Mouse (Mus musculus) 416B (cell line): Measurements from ENCODE around the gene Lonrf3.
A peak's percentile ranks its signal among the peaks of the same experiment; 100 is the strongest.

ENCODE experiments used
- DNase-seq: peaks from one replicate; pipeline ENCODE4 v3.0.0; 2011; ENCODE audit warnings: low read depth

The Lonrf3 gene

DNA sequence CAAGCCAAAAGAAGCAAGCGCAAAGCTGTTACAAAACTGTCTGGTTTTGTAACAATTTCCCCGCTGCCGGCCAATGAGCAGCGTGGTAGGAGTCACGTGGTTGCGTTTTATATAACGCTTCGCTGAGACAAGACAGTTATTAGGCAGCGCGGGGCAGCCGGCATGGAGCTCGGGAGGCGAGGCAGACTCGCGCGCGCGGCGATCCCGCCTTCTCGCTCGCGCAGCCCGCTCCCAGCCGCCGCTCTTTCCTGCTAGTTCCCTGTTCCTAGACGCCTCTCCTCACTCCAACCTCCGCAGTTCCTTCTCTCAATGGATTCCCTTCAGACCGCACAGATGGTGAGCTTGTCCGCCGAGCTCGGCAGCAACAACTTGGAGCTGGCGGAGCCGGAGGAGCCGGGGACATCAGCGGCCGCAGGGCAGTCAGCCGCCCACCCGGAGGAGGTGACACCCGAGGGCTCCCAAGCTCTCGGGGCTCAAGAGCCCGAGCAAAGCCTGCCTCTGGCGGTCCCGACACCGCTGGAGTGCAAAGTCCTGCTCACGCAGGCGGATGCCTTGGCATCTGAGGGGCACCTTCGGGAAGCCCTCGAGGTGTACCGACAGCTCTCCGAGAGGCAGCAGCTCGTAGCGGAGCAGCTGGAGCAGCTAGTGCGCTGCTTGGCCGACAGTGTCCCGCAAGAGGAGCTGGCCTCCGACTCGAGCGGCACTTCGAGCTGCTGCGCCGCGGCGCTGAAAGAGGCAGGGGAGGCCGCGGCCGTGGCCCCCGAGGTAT is at the start of gene Lonrf3:
Gene Lonrf3 (plus strand): TSS at position 83 of the 769 bp plus-strand sequence.
- DNase-seq: no peak

DNA sequence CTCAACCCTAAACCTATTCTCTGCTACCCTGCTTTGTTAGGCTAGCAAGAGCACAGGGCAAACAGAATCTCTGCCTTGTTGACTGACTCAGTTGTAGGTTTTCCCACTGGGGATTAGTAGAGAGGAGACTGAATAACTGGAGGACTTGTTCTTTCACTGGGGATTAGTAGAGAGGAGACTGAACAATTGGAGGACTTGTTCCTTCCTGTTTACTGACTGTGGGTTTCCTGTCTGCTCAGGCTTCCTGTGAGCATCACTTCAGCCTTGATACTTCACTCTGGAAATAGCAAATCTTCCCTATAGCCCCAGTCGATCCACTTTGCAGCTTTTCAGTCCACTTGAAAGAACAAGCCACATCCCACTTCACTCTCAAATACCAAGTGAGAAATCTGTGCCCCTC is 49.4 kb upstream of the Lonrf3 start:
- DNase-seq: no peak

- DNase-seq: no peak
Observed at GRCm38 (mm10) chrX:36311420-36311819, 16.7 kb upstream of the Lonrf3 start.

GRCm38 (mm10) chrX:36327491-36328255 is 480 bp upstream of the Lonrf3 start:
- no peak for DNase-seq

DNA sequence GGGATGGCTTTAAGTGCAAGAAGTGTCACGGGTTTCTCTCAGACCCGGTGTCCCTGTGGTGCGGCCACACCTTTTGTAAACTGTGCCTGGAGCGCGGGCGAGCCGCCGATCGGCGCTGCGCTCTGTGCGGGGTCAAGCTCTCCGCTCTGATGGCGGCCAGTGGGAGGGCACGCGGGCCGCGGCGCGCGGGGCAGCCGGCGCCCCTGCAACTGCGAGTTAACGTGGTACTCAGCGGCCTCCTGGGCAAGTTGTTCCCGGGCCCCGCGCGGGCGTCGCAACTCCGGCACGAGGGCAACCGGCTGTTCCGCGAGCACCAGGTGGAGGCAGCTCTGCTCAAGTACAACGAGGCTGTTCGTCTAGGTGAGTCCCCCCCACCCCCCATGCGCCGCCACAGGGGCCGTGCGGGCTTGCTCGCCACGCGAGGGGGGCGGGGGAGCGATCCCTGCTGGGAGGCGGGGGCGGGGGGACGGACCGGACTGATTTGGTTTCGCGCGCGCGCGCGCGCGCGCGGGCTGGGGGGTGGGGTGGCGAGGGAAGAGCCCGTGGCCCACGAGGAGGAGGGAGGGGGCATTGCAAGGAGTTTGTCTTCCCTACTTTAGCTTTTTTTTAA is 992 bp downstream of the Lonrf3 start:
- no peak for DNase-seq

DNA sequence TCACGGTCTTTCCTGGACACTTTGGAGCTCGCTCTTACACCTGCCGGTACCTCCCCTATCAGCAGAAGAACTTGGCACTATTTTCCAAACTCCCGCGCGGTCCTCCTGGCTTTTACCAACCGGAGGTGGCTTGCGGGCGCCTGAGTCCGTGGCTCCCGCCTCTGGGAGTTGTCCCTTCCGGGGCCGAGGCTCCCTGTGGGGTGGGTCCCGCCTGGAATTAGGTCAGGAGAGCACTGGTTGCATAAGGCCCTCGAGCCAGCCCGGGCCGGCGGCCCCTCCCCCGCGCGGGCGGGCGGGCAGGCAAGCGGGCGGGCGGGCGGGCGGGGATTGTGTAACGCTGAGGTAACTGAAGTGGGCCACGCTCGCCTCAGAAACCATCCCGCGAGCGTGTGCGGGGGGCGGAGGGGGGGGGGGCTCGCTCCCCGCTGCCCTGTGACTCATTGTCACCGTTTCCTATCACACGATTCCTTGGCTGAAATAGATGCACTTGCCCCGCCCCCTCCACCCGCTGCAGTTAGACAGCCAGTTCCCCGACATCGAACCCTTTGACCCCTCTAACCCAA is 1.8 kb downstream of the Lonrf3 start:
- DNase-seq: no peak

DNA sequence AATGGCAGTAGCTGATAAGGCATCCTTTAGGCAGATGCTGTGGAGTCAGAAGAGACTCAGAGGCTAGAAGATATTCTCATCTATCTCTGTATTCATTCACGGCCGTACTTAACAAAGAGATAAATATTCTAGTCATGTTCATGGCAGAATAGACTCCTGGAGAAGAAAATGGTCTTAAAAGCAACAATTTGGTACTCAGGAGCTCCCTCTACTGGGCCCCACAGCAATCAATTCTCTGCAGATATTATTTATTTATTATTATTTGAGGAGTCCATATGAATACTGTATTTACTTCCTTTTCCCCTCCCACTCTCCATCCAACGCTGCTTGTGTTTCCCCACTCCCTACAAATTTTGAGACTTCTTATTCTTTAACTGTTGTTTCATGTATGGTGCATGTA is 24.3 kb downstream of the Lonrf3 start:
- DNase-seq: peak; percentile 29

- DNase-seq: peak; percentile 8
Observed at GRCm38 (mm10) chrX:36385340-36385739, 57.2 kb downstream of the Lonrf3 start.

GRCm38 (mm10) chrX:36389971-36390370 is 61.8 kb downstream of the Lonrf3 start:
- no peak for DNase-seq

DNA sequence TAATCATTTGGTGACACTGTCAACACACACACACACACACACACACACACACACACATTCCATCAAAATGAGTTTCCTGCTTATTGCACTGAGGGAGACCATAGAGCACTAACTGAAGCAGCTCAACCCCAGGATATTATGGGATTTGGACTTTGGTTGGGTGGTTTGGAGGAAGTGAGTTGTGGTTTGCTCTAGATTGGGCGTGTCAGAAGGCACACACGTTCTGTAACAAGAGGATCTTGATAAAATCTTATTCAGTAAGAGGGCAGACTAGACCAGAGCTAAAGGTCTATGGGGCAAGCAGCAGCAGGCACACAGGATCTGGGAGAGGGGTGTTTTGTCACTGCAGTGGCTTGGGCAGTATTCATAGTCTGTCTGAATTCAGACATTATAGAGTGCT is 62.4 kb downstream of the Lonrf3 start:
- DNase-seq: peak; percentile 32

DNA sequence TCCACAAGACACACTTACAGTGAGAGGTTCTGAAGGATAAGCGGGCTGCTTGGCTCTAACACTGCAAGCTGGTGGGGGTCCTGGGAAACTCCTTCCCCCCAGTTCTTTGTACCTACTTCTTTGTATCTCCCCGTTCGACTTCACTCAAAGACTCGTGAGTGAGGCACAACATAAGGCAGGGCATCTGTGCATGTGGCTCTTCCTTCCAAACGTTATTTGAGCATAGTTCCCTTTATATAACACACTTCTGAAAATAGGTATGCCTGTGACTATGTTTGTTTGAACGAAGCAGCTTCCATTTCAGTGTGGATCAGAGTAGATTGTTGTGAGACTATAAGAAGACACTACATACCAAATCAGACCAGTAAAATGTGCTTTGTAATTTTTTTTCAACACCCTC is 64.5 kb downstream of the Lonrf3 start:
- no peak for DNase-seq

- DNase-seq: peak; percentile 42
Observed at GRCm38 (mm10) chrX:36393279-36393678, 65.1 kb downstream of the Lonrf3 start.

GRCm38 (mm10) chrX:36400980-36401379 is 72.8 kb downstream of the Lonrf3 start, which contains the start of gene Gm6268:
Gene Gm6268 (plus strand): TSS chrX:36401280.
- DNase-seq: no peak

- DNase-seq: peak; percentile 2
Observed at GRCm38 (mm10) chrX:36402316-36402715, 74.2 kb downstream of the Lonrf3 start.
